Mouse (Mus musculus) gastrocnemius, adult 8-10 months (tissue): ENCODE data around the gene Fras1. TPM values are rescaled to one million over a fixed set of nuclear protein-coding genes. Genes with fewer than 3 reads are reported as not detected.

Experiments
- DNase-seq, 2 experiments: peaks; one replicate each; pipeline ENCODE4 v3.0.0; 2022; ENCODE audit warnings: low spot score in 2 of 2
- total RNA-seq, 4 experiments: library from RNA; stranded (reverse); gene quantifications; 2 replicates each; pipeline ENCODE4 v1.2.4; 2022

The Fras1 gene
- total RNA-seq, 4 experiments from 2014 or later, result 0.48 to 2.3 (median 1.7) TPM

GRCm38 (mm10) chr5:96768846-96769471 lies 395.2 kb downstream of the Fras1 start:
- peak; percentile 18 to 24 for DNase-seq

GRCm38 (mm10) chr5:96783506-96784288 lies 409.9 kb downstream of the Fras1 start:
- no peak for DNase-seq

- DNase-seq, result no peak
Observed at GRCm38 (mm10) chr5:96785096-96785495, 411.3 kb downstream of the Fras1 start.

- no peak for DNase-seq
Observed at GRCm38 (mm10) chr5:96792422-96792821, 418.7 kb downstream of the Fras1 start.

- peak; percentile 10 to 41 for DNase-seq
Observed at GRCm38 (mm10) chr5:96792936-96793718, 419.4 kb downstream of the Fras1 start, which contains the start of gene Anxa3. Gene Anxa3 (plus strand): TSS chr5:96793339.

GRCm38 (mm10) chr5:96793953-96794635 lies 420.3 kb downstream of the Fras1 start:
- no peak for DNase-seq

- DNase-seq, result no peak
Observed at GRCm38 (mm10) chr5:96795752-96796151, 422.0 kb downstream of the Fras1 start.

GRCm38 (mm10) chr5:96797465-96797864 lies 423.7 kb downstream of the Fras1 start:
- no peak for DNase-seq

GRCm38 (mm10) chr5:96799165-96799564 lies 425.4 kb downstream of the Fras1 start:
- no peak for DNase-seq

- no peak for DNase-seq
Observed at GRCm38 (mm10) chr5:96799969-96800368, 426.2 kb downstream of the Fras1 start.

- peak; percentile 11 to 28 for DNase-seq
Observed at GRCm38 (mm10) chr5:96802185-96802584, 428.4 kb downstream of the Fras1 start.

GRCm38 (mm10) chr5:96803091-96803490 lies 429.3 kb downstream of the Fras1 start:
- peak; percentile 54 to 60 for DNase-seq

- no peak for DNase-seq
Observed at GRCm38 (mm10) chr5:96804304-96804703, 430.5 kb downstream of the Fras1 start.

GRCm38 (mm10) chr5:96804813-96805212 lies 431.1 kb downstream of the Fras1 start:
- no peak for DNase-seq

GRCm38 (mm10) chr5:96810620-96811019 lies 436.9 kb downstream of the Fras1 start:
- DNase-seq, result no peak

GRCm38 (mm10) chr5:96824769-96825327 lies 451.1 kb downstream of the Fras1 start:
- no peak for DNase-seq

GRCm38 (mm10) chr5:96827176-96827575 lies 453.4 kb downstream of the Fras1 start:
- DNase-seq, result no peak
